Mouse (Mus musculus) monocyte, adult 2 months (primary cell): ENCODE data around the gene Tuba1a.
"Not testable (repeated sequence)": the region's sequence is repeated elsewhere in the genome, so short reads cannot be mapped to it uniquely, and the experiment has no call there.

Experiments
- DNase-seq, 2 experiments: peaks; one replicate each; pipeline ENCODE4 v3.0.0; 2022; ENCODE audit warnings: low spot score in 2 of 2, low read depth in 1 of 2

The Tuba1a gene

GRCm38 (mm10) chr15:98928598-98929240, 24.8 kb downstream of the Tuba1a start:
- no peak for DNase-seq

DNA sequence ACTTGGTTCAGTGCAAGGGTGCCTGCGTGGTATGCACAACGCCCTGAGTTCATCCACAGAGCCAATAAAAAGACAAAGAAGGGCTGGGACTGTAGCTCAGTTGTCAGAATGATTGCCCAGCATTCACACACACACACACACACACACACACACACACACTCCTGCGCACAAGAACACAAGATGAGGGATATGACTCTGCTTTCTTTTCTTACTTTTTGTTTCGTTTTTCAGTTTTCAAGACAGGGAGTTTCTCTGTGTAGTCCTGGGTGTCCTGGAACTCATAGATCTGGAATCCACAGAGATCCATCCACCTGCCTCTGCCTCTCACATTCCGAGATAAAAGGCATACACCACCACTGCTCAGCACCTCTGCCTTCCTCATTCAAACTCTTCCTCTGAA, 25.9 kb downstream of the Tuba1a start:
- no peak for DNase-seq

DNA sequence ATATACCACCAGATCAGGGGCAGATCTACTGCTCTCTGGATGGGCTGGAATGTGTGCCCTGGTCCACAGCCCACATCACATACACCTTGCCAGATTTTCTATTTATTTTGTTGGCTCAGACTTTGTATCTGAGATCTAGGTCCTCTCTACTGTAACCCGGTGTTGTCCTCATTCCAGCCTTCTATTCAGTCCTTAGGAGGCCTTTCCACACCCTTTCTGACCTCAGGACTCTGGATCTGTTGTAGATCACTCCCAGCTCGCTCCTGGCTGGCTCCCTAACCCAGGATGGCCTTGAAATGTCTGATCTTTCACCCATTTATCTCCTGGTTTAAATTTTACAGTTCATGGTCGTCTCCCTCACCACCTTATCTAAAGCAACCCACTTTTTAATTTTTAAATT, 28.8 kb downstream of the Tuba1a start:
- no peak for DNase-seq

DNA sequence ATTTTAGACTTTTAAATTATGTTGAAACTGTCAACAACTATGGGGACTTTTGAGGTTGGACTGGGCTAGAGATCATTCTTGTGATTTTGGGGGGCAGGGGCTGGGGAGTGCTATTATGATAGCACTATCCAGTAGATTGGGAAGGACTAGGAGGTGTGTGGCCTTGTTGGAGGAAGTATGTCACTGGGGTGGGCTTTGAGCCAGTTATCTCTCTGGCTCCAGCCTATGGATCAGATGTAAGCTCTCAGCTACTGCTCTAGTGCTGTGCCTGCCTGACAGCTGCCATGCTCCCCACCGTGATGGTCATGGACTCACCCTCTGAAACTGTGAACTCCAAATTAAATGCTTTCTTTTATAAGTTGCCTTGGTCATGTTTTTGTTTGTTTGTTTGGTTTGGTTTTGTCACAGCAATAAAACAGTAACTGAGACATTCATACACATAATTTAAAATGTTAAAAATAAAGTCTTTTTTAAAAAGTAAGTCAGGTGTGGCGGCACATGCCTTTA, 30.4 kb downstream of the Tuba1a start:
- no peak for DNase-seq

DNA sequence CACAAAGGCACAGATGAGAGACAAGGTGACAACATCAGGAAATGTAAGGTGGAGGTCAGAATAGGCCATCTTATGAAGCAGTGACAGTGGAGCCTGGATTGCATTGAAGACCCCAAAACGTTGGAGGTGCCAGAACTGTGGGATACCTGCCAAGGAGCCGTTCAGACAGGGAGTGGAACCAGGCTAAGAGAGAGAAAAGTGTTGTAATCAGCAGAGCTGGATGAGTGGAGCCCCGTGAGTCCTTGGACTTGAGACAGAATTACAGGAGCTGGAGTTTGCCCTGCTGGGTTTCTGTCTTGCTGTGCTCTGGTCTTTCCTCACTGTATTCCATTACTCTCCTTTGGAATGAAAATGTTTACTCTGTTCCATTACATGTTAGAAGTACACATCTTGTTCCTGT, 30.9 kb downstream of the Tuba1a start:
- no peak for DNase-seq

GRCm38 (mm10) chr15:98921510-98921909, 32.0 kb downstream of the Tuba1a start:
- no peak for DNase-seq

GRCm38 (mm10) chr15:98918499-98918895, 35.0 kb downstream of the Tuba1a start:
- DNase-seq, result not testable (repeated sequence)

- DNase-seq, result peak; percentile 96 to 98
Observed at GRCm38 (mm10) chr15:98917538-98918498, 35.7 kb downstream of the Tuba1a start, which contains the start of gene Lmbr1l. TSS of gene Lmbr1l (minus strand) at chr15:98918231.

GRCm38 (mm10) chr15:98917091-98917490, 36.4 kb downstream of the Tuba1a start:
- DNase-seq, result no peak

GRCm38 (mm10) chr15:98916016-98916415, 37.5 kb downstream of the Tuba1a start:
- no peak for DNase-seq

DNA sequence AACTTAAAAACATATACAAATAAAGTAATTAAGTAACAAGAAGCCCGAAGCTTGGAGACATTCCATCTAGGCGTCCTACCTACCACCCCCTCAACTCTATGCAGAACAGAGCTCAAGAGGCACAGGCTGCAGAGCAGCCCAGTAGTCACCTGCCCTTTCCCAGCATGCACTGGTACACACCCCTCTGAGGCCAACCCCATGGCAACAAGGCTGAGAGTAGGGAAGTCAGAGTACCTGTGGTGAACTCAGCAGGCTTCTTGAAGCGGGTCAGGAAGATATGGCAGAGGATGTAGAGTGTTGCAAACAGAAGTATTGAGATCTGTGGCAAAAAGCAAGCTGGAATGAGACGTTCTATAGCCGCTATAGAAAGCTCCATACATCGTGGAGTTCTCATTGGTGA, 38.6 kb downstream of the Tuba1a start:
- no peak for DNase-seq

DNA sequence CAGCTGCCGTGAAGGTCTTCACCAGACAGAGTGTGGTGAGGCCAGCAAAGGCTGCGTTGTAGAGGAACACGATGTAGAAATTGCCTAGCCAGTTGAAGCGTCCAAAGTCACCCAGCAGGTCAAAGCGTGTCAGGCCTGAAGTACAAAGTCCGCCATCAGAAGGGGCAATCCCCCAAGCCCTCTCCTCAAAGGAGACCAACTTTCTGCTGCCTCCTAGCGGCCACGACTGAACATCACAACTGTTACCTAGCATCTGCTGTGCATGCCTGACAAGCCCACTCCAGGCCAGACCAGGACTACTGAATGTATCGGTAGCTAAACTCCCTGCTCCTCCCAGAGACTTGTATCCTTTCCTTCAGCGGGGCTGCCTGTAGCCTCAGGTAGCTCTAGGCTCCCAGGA, 48.8 kb downstream of the Tuba1a start:
- no peak for DNase-seq

DNA sequence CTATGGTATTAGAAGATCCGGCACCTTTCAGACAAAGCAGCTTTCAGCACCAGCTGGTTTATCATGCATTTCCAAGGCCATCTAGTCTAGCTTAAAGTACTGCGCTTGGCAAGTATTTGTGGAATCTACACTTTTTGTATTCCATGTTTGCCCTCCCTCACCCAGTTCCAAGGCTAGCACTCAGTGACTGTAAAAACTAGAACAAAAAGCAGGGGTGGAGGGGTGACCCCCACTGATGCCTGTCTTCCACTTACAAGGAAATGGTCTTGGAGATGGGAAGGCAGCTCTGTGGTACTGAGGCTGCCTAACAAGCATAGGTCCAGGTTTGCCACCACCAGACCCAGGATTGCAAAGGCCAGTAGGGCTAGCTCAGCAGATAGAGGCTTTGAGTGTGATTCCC, 50.9 kb downstream of the Tuba1a start:
- no peak for DNase-seq

GRCm38 (mm10) chr15:98901530-98901929, 52.0 kb downstream of the Tuba1a start:
- DNase-seq, result no peak
